21 mouse cellular contexts compared by ENCODE assay signal in genomic region chr9:113802734-113803133, GRCm38 (mm10).
DNase-seq lines count a peak whose midpoint lies in the region; ATAC-seq and TF ChIP-seq lines count a peak whose summit lies in the region.
"Had no signal": no experiment of that assay in that cellular context is flagged by ENCODE, and none has a peak within 500 bp of the region (broad histone marks: within the 10 kb centered on the region; RNA-seq: fewer than 3 reads in every experiment).

No protein-coding gene starts in this region.

- no peak for TF ChIP-seq CTCF in ES-Bruce4 (IDR thresholded peaks at IDR 0.05; ENCODE audit: low read depth, low read length)
- no peak for TF ChIP-seq CTCF in brain, embryonic 14.5 days (IDR thresholded peaks at IDR 0.05; ENCODE audit: borderline replicate concordance, extremely low read depth, insufficient read depth, insufficient read length)

- TF ChIP-seq EP300 in ES-Bruce4 (IDR thresholded peaks at IDR 0.05; ENCODE audit: insufficient read depth, low read depth, low read length): no peak

- H3K27me3 ChIP-seq in forebrain, embryonic 15.5 days: no peaks in the 10 kb centered on the region
- no peaks in the 10 kb centered on the region for H3K27me3 ChIP-seq in forebrain, embryonic 12.5 days
- no peaks in the 10 kb centered on the region for H3K27me3 ChIP-seq in hindbrain, embryonic 16.5 days (replicated peaks; ENCODE audit: control insufficient read depth, insufficient read depth, low read length)
- no peaks in the 10 kb centered on the region for H3K27me3 ChIP-seq in hindbrain, embryonic 12.5 days
- H3K27me3 ChIP-seq in ES-Bruce4 (ENCODE audit: control insufficient read depth, insufficient read depth, low read length, poor library complexity, severe bottlenecking): no peaks in the 10 kb centered on the region
- H3K27me3 ChIP-seq: heart, embryonic 13.5 days; limb, embryonic 15.5 days; liver, embryonic 15.5 days had no signal

- H3K9ac ChIP-seq in forebrain, embryonic 15.5 days (replicated peaks): peak overlapping the region; percentile 2; the same call in 1 of the 2 replicates
- no peak overlapping the region for H3K9ac ChIP-seq in forebrain, embryonic 12.5 days
- H3K9ac ChIP-seq in hindbrain, embryonic 16.5 days (ENCODE audit: low read depth, low read length): no peak overlapping the region
- no peak overlapping the region for H3K9ac ChIP-seq in hindbrain, embryonic 12.5 days
- H3K9ac ChIP-seq in ES-Bruce4 (ENCODE audit: low read depth, poor library complexity, severe bottlenecking): no peak overlapping the region
- H3K9ac ChIP-seq: heart, embryonic 13.5 days; limb, embryonic 15.5 days; liver, embryonic 15.5 days had no signal

- ATAC-seq in forebrain, embryonic 15.5 days (replicated peaks): no peak
- no peak for ATAC-seq in forebrain, embryonic 12.5 days (ENCODE audit: low FRiP score)
- ATAC-seq in hindbrain, embryonic 16.5 days: peak; percentile 52; the same call in 1 of the 2 replicates
- no peak for ATAC-seq in hindbrain, embryonic 12.5 days (ENCODE audit: low FRiP score)
- ATAC-seq in megakaryocyte progenitor cell, adult 5-6 weeks (replicated peaks; ENCODE audit: poor library complexity): no peak
- ATAC-seq: forebrain, embryonic 14.5 days had no signal

- TF ChIP-seq POLR2A in ES-Bruce4 (IDR thresholded peaks at IDR 0.05; ENCODE audit: insufficient read depth, low read length): no peak
- no peak for TF ChIP-seq POLR2A in brain, embryonic 14.5 days (IDR thresholded peaks at IDR 0.05; ENCODE audit: borderline replicate concordance, extremely low read depth, insufficient read depth, insufficient read length, poor library complexity, severe bottlenecking)

- DNase-seq in brain, embryonic 14.5 days (ENCODE audit: low read depth): peak; percentile 16
- DNase-seq: adrenal gland, adult 2 months; B cell, adult 2 months; cerebellum, postnatal 25 days; gastrocnemius, postnatal 25 days; kidney, adult 11 months; right cerebral cortex, adult 18-20 months had no signal

- no peak overlapping the region for H3K4me2 ChIP-seq in forebrain, embryonic 15.5 days (replicated peaks)
- no peak overlapping the region for H3K4me2 ChIP-seq in forebrain, embryonic 12.5 days
- H3K4me2 ChIP-seq in hindbrain, embryonic 16.5 days (ENCODE audit: low read length): no peak overlapping the region
- H3K4me2 ChIP-seq in hindbrain, embryonic 12.5 days (replicated peaks): no peak overlapping the region
- H3K4me2 ChIP-seq: heart, embryonic 13.5 days; limb, embryonic 15.5 days; liver, embryonic 15.5 days had no signal

- peaks cover 12% of the 10 kb centered on the region; the same call in 1 of the 2 replicates for H3K4me1 ChIP-seq in forebrain, embryonic 15.5 days
- peaks cover 4% of the 10 kb centered on the region; the same call in 1 of the 2 replicates for H3K4me1 ChIP-seq in forebrain, embryonic 12.5 days
- no peaks in the 10 kb centered on the region; the same call in 1 of the 2 replicates for H3K4me1 ChIP-seq in hindbrain, embryonic 16.5 days (ENCODE audit: control insufficient read depth, insufficient read depth, low read depth, low read length)
- peaks cover 2% of the 10 kb centered on the region; the same call in 1 of the 2 replicates for H3K4me1 ChIP-seq in hindbrain, embryonic 12.5 days
- peaks cover 2% of the 10 kb centered on the region for H3K4me1 ChIP-seq in ES-Bruce4 (ENCODE audit: control insufficient read depth, insufficient read depth, low read length)
- H3K4me1 ChIP-seq: limb, embryonic 15.5 days had no signal

- WGBS in forebrain, embryonic 15.5 days: 27% methylated on average over 3 of the region's 3 CpGs
- WGBS in forebrain, embryonic 12.5 days: 37% methylated on average over 3 of the region's 3 CpGs
- WGBS in hindbrain, embryonic 16.5 days: 55% methylated on average over 3 of the region's 3 CpGs
- 58% methylated on average over 3 of the region's 3 CpGs for WGBS in hindbrain, embryonic 12.5 days

- no peak overlapping the region for H3K4me3 ChIP-seq in forebrain, embryonic 15.5 days
- H3K4me3 ChIP-seq in forebrain, embryonic 12.5 days (replicated peaks): no peak overlapping the region
- no peak overlapping the region for H3K4me3 ChIP-seq in hindbrain, embryonic 16.5 days (ENCODE audit: low read length)
- no peak overlapping the region for H3K4me3 ChIP-seq in hindbrain, embryonic 12.5 days
- no peak overlapping the region for H3K4me3 ChIP-seq in ES-Bruce4 (ENCODE audit: low read depth, low read length)
- H3K4me3 ChIP-seq: erythroblast, embryonic 14.5 days; heart, embryonic 13.5 days; limb, embryonic 15.5 days; liver, embryonic 15.5 days had no signal

- H3K36me3 ChIP-seq in forebrain, embryonic 15.5 days: no peaks in the 10 kb centered on the region
- H3K36me3 ChIP-seq in forebrain, embryonic 12.5 days (replicated peaks): no peaks in the 10 kb centered on the region
- no peaks in the 10 kb centered on the region for H3K36me3 ChIP-seq in hindbrain, embryonic 16.5 days (ENCODE audit: control insufficient read depth, insufficient read depth, low read length)
- H3K36me3 ChIP-seq in hindbrain, embryonic 12.5 days: no peaks in the 10 kb centered on the region
- no peaks in the 10 kb centered on the region for H3K36me3 ChIP-seq in ES-Bruce4 (ENCODE audit: control insufficient read depth, insufficient read depth, low read length, poor library complexity, severe bottlenecking)
- H3K36me3 ChIP-seq: limb, embryonic 15.5 days; liver, embryonic 15.5 days had no signal

- no peak overlapping the region; the same call in 1 of the 2 replicates for H3K27ac ChIP-seq in forebrain, embryonic 15.5 days (replicated peaks)
- H3K27ac ChIP-seq in forebrain, embryonic 12.5 days: no peak overlapping the region
- 0 out of 2 replicates have a peak overlapping the region, but pooled peaks have one; percentile 4 for H3K27ac ChIP-seq in hindbrain, embryonic 16.5 days (ENCODE audit: low read depth, low read length)
- no peak overlapping the region for H3K27ac ChIP-seq in hindbrain, embryonic 12.5 days
- H3K27ac ChIP-seq in ES-Bruce4 (ENCODE audit: insufficient read depth, low read length): peak overlapping the region; percentile 86
- H3K27ac ChIP-seq: heart, embryonic 13.5 days; kidney, postnatal 0 days; limb, embryonic 15.5 days; liver, embryonic 15.5 days; macrophage; stomach, postnatal 0 days had no signal

- H3K9me3 ChIP-seq in forebrain, embryonic 15.5 days: no peaks in the 10 kb centered on the region
- no peaks in the 10 kb centered on the region for H3K9me3 ChIP-seq in forebrain, embryonic 12.5 days
- H3K9me3 ChIP-seq in hindbrain, embryonic 16.5 days (ENCODE audit: control insufficient read depth, low read length): no peaks in the 10 kb centered on the region
- no peaks in the 10 kb centered on the region for H3K9me3 ChIP-seq in hindbrain, embryonic 12.5 days (replicated peaks)
- no peaks in the 10 kb centered on the region; the same call in 1 of the 2 replicates for H3K9me3 ChIP-seq in ES-Bruce4 (replicated peaks; ENCODE audit: control insufficient read depth, insufficient read depth, low read length, poor library complexity, severe bottlenecking)
- H3K9me3 ChIP-seq: heart, embryonic 13.5 days; limb, embryonic 15.5 days; liver, embryonic 15.5 days had no signal

Comparison
In these comparisons a context has a peak if more than half of its experiments do, and no peak if none do; other contexts are left out.
1. H3K27ac ChIP-seq: peak in hindbrain, embryonic 16.5 days (single experiment) and ES-Bruce4 (single experiment); none in forebrain, embryonic 15.5 days (single experiment), forebrain, embryonic 12.5 days (single experiment) and hindbrain, embryonic 12.5 days (single experiment).